ENCODE assay signal across 13 mouse cellular contexts in the genomic region with DNA sequence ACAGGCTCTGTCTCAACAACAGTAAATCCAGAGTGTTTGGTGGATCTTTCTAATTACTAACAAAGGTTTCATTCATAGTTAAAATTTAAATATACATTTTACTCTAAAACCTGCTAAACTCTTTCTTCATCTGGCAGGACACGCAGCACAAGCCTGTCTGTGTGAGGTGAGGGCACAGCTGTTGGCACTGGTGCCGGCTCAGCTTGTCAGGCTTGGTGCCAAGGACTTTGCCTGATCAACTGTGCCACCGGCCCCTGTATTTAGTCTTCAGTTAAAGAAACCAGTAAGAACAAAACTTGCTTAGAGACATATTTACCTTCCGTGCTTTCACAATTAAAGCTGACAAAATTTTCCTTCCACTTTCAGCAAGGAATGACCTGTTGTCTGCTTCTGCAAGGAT. TPM values are rescaled to one million over a fixed set of nuclear protein-coding genes. Genes with fewer than 3 reads are reported as not detected.
DNase-seq lines count a peak whose midpoint lies in the region; TF ChIP-seq lines count a peak whose summit lies in the region.
"Had no signal": no experiment of that assay in that cellular context is flagged by ENCODE, and none has a peak within 500 bp of the region (broad histone marks: within the 10 kb centered on the region; RNA-seq: fewer than 3 reads in every experiment).

No protein-coding gene starts in this region.

- no peak overlapping the region for H3K4me3 ChIP-seq in myocyte
- H3K4me3 ChIP-seq: layer of hippocampus, adult 2 months; liver, embryonic 15.5 days had no signal

- no peaks in the 10 kb centered on the region for H3K27me3 ChIP-seq in myocyte (ENCODE audit: control insufficient read depth, insufficient read depth, insufficient read length)
- H3K27me3 ChIP-seq: liver, embryonic 15.5 days had no signal

- no peak overlapping the region for H3K4me2 ChIP-seq in myocyte (ENCODE audit: low read depth)
- H3K4me2 ChIP-seq: liver, embryonic 15.5 days had no signal

- no peaks in the 10 kb centered on the region for H3K79me2 ChIP-seq in myocyte (ENCODE audit: control insufficient read depth, insufficient read depth)

- DNase-seq in heart, adult 18-20 months, result peak; percentile 55 to 63
- no peak for DNase-seq in heart, postnatal 25 days (ENCODE audit: low spot score)
- DNase-seq in ovary, adult 18-20 months (ENCODE audit: low spot score), result peak; percentile 47
- no peak for DNase-seq in ovary, postnatal 14 days (ENCODE audit: low spot score)
- DNase-seq in heart, adult 9 months (ENCODE audit: low spot score in 2 of 2), result peak; percentile 17 to 50
- DNase-seq in urinary bladder, adult 18-20 months (ENCODE audit: low spot score in 2 of 2), result no peak
- DNase-seq in layer of hippocampus, postnatal 36 days, result no peak
- DNase-seq: retina, postnatal 1 day; thymus, postnatal 14 days had no signal

- TF ChIP-seq POLR2A in myocyte (IDR thresholded peaks at IDR 0.05; ENCODE audit: insufficient read length, low read depth), result no peak

- H3ac ChIP-seq in myocyte (ENCODE audit: control insufficient read depth, insufficient read length), result no peak overlapping the region

- intact Hi-C loops in heart, postnatal 25 days (cut with DNase I), result no loop called here

- no peaks in the 10 kb centered on the region for H3K36me3 ChIP-seq in myocyte (ENCODE audit: control insufficient read depth, insufficient read depth)

TF ChIP-seq in myocyte, 11 proteins besides CTCF, POLR2A, EP300 and RAD21:
- no peak for TF ChIP-seq MAX (IDR thresholded peaks at IDR 0.05; ENCODE audit: low read depth)
- TF ChIP-seq CEBPB (IDR thresholded peaks at IDR 0.05; ENCODE audit: insufficient read depth, poor library complexity, severe bottlenecking), result no peak
- peak; percentile 19 to 78 (median 77) for TF ChIP-seq MYOD1 (IDR thresholded peaks at IDR 0.05; ENCODE audit: control insufficient read depth in 1 of 3, insufficient read length in 2 of 3, low read depth in 2 of 3)
- no peak for TF ChIP-seq SRF (IDR thresholded peaks at IDR 0.05; ENCODE audit: control insufficient read depth, insufficient read length, low read depth)
- TF ChIP-seq USF1 (IDR thresholded peaks at IDR 0.05; ENCODE audit: low read depth), result no peak
- TF ChIP-seq MYOG (IDR thresholded peaks at IDR 0.05; ENCODE audit: control insufficient read depth in 1 of 3, insufficient read depth in 1 of 3, insufficient read length in 2 of 3, low read depth in 2 of 3), result peak in 2 of 3 experiments; percentile 61 to 78

RNA-seq across cellular contexts. Expression of a gene that starts 22.6 kb away (rescaled TPM):
- total RNA-seq in heart, adult 18-20 months (2021), result 100 to 1,000 TPM; 321 to 331 TPM
- total RNA-seq in heart, postnatal 25 days (2021), result 100 to 1,000 TPM; 324 to 334 TPM
- 24.9 TPM for polyA plus RNA-seq in myocyte (2012; fragmentation: generic; extraction: Trizol)
- 1 to 10 TPM in 1 of 2 experiments, under 1 TPM in 1; 0.91 to 1.4 TPM for total RNA-seq in layer of hippocampus, postnatal 36 days (2021)
- total RNA-seq: megakaryocyte, adult 5-6 weeks had no signal

RNA-seq across cellular contexts. Expression of a gene that starts 51.5 kb away (rescaled TPM):
- total RNA-seq in heart, adult 18-20 months (2021), result 10 to 100 TPM; 10.8 to 14.7 TPM
- total RNA-seq in heart, postnatal 25 days (2021), result 10 to 100 TPM in 1 of 2 experiments, 1 to 10 TPM in 1; 9.6 to 10.3 TPM
- polyA plus RNA-seq in myocyte (2012; fragmentation: generic; extraction: Trizol), result 0.26 TPM
- total RNA-seq in layer of hippocampus, postnatal 36 days (2021), result 10 to 100 TPM; 74.4 to 82.9 TPM

RNA-seq across cellular contexts. Expression of a gene that starts 57.5 kb away (rescaled TPM):
- 10 to 100 TPM; 22.2 to 24.3 TPM for total RNA-seq in heart, adult 18-20 months (2021)
- 10 to 100 TPM; 22.3 to 25.2 TPM for total RNA-seq in heart, postnatal 25 days (2021)
- 7.9 TPM for polyA plus RNA-seq in myocyte (2012; fragmentation: generic; extraction: Trizol)
- 100 to 1,000 TPM; 127 to 132 TPM for total RNA-seq in layer of hippocampus, postnatal 36 days (2021)

Comparison
In these comparisons a context has a peak if more than half of its experiments do, and no peak if none do; other contexts are left out.
1. DNase-seq: peak in heart, adult 18-20 months (2 of 2), ovary, adult 18-20 months (single experiment) and heart, adult 9 months (2 of 2); none in heart, postnatal 25 days (single experiment), ovary, postnatal 14 days (single experiment), urinary bladder, adult 18-20 months (0 of 2) and layer of hippocampus, postnatal 36 days (0 of 2).
2. RNA of a gene that starts 22.6 kb away (total RNA-seq): 324 to 334 TPM in heart, postnatal 25 days and 321 to 331 TPM in heart, adult 18-20 months; 0.91 to 1.4 TPM in layer of hippocampus, postnatal 36 days; every median in the first group is over 100 times any median in the second.
3. RNA of a gene that starts 51.5 kb away (total RNA-seq): 74.4 to 82.9 TPM in layer of hippocampus, postnatal 36 days; 10.8 to 14.7 TPM in heart, adult 18-20 months and 9.6 to 10.3 TPM in heart, postnatal 25 days; every median in the first group is over 4 times any median in the second.
4. RNA of a gene that starts 57.5 kb away (total RNA-seq): 127 to 132 TPM in layer of hippocampus, postnatal 36 days; 22.3 to 25.2 TPM in heart, postnatal 25 days and 22.2 to 24.3 TPM in heart, adult 18-20 months; every median in the first group is over 4 times any median in the second.